Mouse (Mus musculus) kidney, adult 2 months (tissue): Measurements from ENCODE around the gene Hmg20a. TPM values are rescaled to one million over a fixed set of nuclear protein-coding genes. Genes with fewer than 3 reads are reported as not detected.
"Not testable (repeated sequence)": the region's sequence is repeated elsewhere in the genome, so short reads cannot be mapped to it uniquely, and the experiment has no call there.

Experiments used
- DNase-seq: peaks from one replicate; pipeline ENCODE4 v3.0.0; 2021
- H3K27ac ChIP-seq: fragments of 200-500 bp; 2 replicates; pipeline ENCODE4 v1.5.1; 2012; ENCODE audit warnings: low read depth, low read length, control low read depth, inconsistent platforms; ENCODE audit not compliant: insufficient read depth
- H3K27me3 ChIP-seq: fragments of 200-500 bp; replicated peaks from 2 replicates; pipeline ENCODE4 v1.6.1; 2012; ENCODE audit warnings: mild to moderate bottlenecking, moderate library complexity, low read length, inconsistent platforms; ENCODE audit not compliant: control insufficient read depth, insufficient read depth
- H3K36me3 ChIP-seq: fragments of 200-500 bp; 2 replicates; pipeline ENCODE4 v1.6.1; 2012; ENCODE audit warnings: mild to moderate bottlenecking, moderate library complexity, low read length, inconsistent platforms; ENCODE audit not compliant: control insufficient read depth, insufficient read depth
- H3K4me1 ChIP-seq: fragments of 200-500 bp; 2 replicates; pipeline ENCODE4 v1.6.1; 2011; ENCODE audit warnings: low read length; ENCODE audit not compliant: control insufficient read depth, insufficient read depth
- H3K4me3 ChIP-seq: fragments of 200-500 bp; 2 replicates; pipeline ENCODE4 v1.5.1; 2011; ENCODE audit warnings: mild to moderate bottlenecking, low read depth, low read length, control low read depth; ENCODE audit not compliant: insufficient read depth
- CTCF ChIP-seq: fragments of 200-500 bp; conservative IDR thresholded peaks from 2 replicates; pipeline ENCODE4 v1.5.1; 2011; ENCODE audit warnings: low read depth, mild to moderate bottlenecking, control low read depth, low read length, moderate library complexity, mixed read lengths; ENCODE audit not compliant: insufficient read depth, insufficient read length
- POLR2A ChIP-seq: fragments of 200-500 bp; IDR thresholded peaks from one replicate; pipeline ENCODE4 v1.6.1; 2011; ENCODE audit warnings: low read depth, low read length, control low read depth
- WGBS: fragments of 180-500 bp; shearing (Covaris S2); methylation state at CpG from one replicate; pipeline ENCODE4 v1.1.7; 2018; 5-methylcytosine and 5-hydroxymethylcytosine counted together
- polyA plus RNA-seq: library from polyadenylated mRNA; depleted of rRNA; stranded (reverse); fragments of >200 nt; gene quantifications from 2 replicates; pipeline ENCODE4 v1.2.3, GENCODE M21; 2012

Gene Hmg20a
- polyA plus RNA-seq, 1 experiment = 23.9 TPM

DNA sequence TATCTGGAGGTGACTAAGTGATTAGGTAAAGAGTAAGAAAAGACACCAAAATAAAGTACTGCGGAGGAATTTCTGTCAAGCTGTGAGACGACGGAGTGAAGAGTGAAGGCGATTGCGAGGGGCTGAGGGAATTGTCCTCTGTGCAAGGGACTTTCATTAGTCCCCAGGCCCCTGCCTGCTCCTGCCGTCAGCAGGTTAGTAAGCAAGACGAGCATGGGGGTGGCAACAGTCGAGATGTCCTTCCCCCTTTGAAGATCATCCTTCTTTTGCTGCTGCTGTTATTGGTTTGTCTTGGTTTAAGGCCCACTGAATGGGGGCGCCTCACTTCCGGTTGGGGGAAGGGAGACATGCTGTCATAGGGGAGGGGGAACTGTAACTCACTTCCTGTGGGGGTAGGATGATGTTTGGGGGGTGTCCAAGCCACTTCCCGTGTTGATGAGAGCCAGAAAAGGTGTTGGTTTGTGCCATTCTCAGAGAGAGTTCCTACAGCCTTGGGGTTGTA lies 380 bp downstream of the Hmg20a start:
- no peaks in the 10 kb centered on the region for H3K27me3 ChIP-seq
- under 1% methylated on average over 11 of the region's 11 CpGs for WGBS
- DNase-seq = peak; percentile 82
- 0 out of 2 replicates have a peak, but pooled peaks cover 9% of the 10 kb centered on the region for H3K4me1 ChIP-seq
- peak overlapping the region; percentile 75 for H3K27ac ChIP-seq
- no peak for TF ChIP-seq POLR2A
- H3K36me3 ChIP-seq = no peaks in the 10 kb centered on the region
- H3K4me3 ChIP-seq = peak overlapping the region; percentile 65

DNA sequence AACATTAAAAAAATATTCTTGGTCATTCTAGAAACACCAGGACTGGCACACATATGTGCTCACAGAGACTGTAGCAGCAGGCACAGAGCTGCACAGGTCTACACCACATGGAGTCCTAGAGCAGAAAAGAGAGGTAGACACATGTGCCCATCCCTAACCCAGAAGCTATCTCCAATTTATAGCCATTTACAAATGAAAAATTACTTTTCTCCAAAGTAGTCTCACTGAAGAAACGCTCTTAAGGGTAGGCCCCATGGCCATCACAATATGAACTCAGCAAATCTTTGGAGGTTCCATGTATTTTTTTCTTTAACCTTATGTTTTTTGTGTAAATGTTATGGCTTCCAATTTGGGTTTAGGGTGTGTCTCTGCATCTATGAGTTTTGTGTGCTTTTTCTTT lies 1.8 kb downstream of the Hmg20a start:
- no peaks in the 10 kb centered on the region for H3K27me3 ChIP-seq
- no peak overlapping the region for H3K4me3 ChIP-seq
- no peaks in the 10 kb centered on the region for H3K36me3 ChIP-seq
- WGBS = 94% methylated on average over 1 of the region's 1 CpGs
- no peak for TF ChIP-seq CTCF
- TF ChIP-seq POLR2A = no peak
- no peak for DNase-seq
- H3K4me1 ChIP-seq = peaks cover 12% of the 10 kb centered on the region
- no peak overlapping the region for H3K27ac ChIP-seq

- no peak for TF ChIP-seq POLR2A
- TF ChIP-seq CTCF = no peak
- no peaks in the 10 kb centered on the region for H3K27me3 ChIP-seq
- no peak for DNase-seq
- WGBS = 72% methylated on average over 9 of the region's 9 CpGs
- peaks cover 10% of the 10 kb centered on the region for H3K4me1 ChIP-seq
- no peak overlapping the region for H3K4me3 ChIP-seq
- H3K27ac ChIP-seq = no peak overlapping the region
- H3K36me3 ChIP-seq = no peaks in the 10 kb centered on the region
Observed at GRCm38 (mm10) chr9:56420892-56421601, 2.6 kb downstream of the Hmg20a start.

DNA sequence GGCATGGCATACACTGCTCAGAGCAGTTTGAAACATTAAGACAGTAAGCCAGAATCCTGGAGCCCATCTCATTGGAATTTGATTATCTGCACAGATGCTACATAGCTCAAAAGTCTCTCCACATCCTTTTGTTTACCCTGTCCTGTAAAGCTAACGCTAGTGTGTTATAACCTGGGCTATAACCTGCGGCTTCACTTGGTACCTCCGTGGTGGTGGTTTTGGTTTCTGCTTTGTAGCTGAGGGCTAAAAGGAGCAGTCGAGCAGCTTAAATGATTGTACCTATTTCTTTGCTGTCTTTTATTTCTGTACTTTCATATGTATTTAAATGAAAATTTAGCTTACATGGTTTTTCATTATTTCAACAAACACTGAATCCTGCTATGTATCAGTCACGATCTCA lies 3.6 kb downstream of the Hmg20a start:
- no peak for TF ChIP-seq POLR2A
- TF ChIP-seq CTCF = no peak
- 75% methylated on average over 5 of the region's 5 CpGs for WGBS
- no peak for DNase-seq
- Histone ChIP-seq H3K27ac (no peak overlapping the region), H3K4me3 (no peak overlapping the region), H3K4me1 (peaks cover 10% of the 10 kb centered on the region), H3K27me3 (no peaks in the 10 kb centered on the region), H3K36me3 (no peaks in the 10 kb centered on the region)

DNA sequence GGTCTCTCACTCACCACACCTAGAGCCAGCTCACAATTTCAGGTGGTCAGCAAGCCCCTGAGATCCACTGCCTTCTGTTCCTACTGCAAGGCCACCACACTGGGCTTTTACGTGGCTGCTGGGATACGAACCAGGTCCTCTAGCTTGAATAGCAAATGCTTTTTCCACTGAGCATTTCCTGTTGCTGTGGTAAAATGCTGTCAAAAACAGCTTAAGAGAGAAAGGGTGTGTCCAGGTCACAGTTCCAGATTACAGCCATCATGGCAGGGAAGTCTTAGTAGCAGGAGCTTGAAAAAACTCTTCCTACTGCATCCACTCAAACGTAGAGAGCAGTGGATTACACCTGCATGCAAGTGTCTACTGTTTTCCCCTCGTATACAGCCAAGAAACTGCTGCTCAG lies 6.5 kb downstream of the Hmg20a start:
- Histone ChIP-seq H3K36me3 (no peaks in the 10 kb centered on the region), H3K4me3 (no peak overlapping the region), H3K27me3 (no peaks in the 10 kb centered on the region), H3K27ac (no peak overlapping the region), H3K4me1 (peaks cover 10% of the 10 kb centered on the region)
- 71% methylated on average over 4 of the region's 4 CpGs for WGBS
- no peak for DNase-seq
- no peak for TF ChIP-seq CTCF
- TF ChIP-seq POLR2A = no peak

DNA sequence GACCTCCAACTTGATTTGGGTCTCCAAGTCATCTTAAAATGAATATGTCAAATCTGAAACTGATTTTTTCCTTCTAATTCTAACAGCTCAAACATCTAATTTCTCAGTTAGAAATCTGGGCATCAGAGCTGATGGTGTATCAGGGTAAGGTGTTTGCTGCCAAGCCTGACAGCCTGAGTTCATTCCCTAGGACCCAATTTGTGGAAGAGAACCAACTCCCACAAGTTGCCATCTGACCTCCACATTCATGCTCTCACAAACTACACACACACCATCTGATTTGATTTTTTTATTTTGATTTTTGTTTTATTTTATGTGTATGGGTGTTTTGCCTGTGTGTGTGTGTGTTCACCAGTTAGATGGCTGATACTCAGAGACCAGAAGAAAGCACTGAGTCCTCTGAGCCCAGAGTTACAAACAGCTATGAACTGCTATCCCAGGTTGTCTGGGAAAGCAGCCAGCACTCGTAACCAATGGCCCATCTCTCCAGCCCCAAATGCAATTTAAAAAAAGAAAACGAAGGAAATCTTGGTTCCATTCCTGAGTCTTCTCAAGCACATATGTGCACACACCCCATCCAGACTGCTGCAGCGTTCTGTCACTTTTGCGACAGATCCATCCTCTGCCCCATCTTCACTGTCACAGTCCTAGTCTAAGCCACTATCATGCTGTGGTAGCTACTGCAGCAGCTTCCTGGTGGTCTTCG lies 17.6 kb downstream of the Hmg20a start:
- no peaks in the 10 kb centered on the region for H3K4me1 ChIP-seq
- no peak for TF ChIP-seq POLR2A
- TF ChIP-seq CTCF = no peak
- 74% methylated on average over 5 of the region's 5 CpGs for WGBS

DNA sequence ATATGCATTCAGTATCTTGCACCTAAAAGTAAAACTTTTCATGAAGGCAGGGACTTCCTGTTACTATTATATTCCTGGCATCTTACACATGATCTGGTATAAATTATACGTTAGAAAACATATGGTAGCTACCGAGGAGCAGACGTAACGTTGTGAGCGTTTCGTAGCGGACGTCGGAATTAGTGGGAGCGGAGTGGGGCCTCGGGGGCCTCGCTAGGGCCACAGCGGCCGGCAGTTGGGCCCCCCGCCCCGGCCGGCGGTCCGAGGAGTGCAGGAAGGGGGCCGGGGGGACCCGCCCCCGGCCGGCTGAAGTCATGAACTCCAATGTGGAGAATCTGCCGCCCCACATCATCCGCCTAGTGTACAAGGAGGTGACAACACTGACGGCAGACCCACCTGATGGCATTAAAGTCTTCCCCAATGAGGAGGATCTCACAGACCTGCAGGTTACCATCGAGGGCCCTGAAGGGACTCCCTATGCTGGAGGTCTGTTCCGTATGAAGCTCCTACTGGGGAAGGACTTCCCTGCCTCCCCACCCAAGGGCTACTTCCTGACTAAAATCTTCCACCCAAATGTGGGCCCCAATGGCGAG lies 19.0 kb downstream of the Hmg20a start:
- not testable (repeated sequence) for H3K27me3 ChIP-seq, H3K4me1 ChIP-seq, H3K4me3 ChIP-seq, H3K27ac ChIP-seq, H3K36me3 ChIP-seq, DNase-seq
- WGBS = 96% methylated on average over 24 of the region's 29 CpGs

More for the DNA sequence above, 17.6 kb downstream of the Hmg20a start:
- Histone ChIP-seq H3K27ac (no peak overlapping the region), H3K27me3 (no peaks in the 10 kb centered on the region), H3K36me3 (no peaks in the 10 kb centered on the region), H3K4me3 (no peak overlapping the region)
- peak; percentile 13 for DNase-seq
